Mouse (Mus musculus): Measurements from ENCODE around the gene Fitm1. TPM values are rescaled to one million over a fixed set of nuclear protein-coding genes. Genes with fewer than 3 reads are reported as not detected.

Gene Fitm1
- polyA plus RNA-seq, 1 experiment from 2014 or later: 0.23 TPM

DNA sequence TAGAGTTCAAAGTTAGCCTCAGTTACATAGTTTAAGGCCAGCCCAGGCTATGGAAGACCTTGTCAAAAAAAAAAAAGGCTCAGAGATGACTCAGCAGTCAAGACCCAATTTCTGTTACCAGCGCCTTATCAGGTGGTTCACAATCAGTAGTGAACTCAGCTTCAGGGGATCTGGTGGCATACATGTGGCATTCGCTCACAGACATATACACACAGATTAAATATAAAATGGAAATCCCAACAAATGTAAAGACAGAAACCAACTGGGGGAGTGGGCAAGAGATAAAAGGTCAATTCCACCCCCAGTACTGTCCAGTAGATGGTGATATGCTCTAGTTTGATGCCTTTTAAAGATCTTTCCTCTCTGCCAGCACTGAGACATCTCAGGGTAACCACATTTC lies 10.7 kb downstream of the Fitm1 start:
- WGBS: 97% methylated on average over 2 of the region's 2 CpGs
- H3K4me3 ChIP-seq: no peak overlapping the region
- H3K9me3 ChIP-seq: no peaks in the 10 kb centered on the region
- H3K9ac ChIP-seq: no peak overlapping the region
- no peaks in the 10 kb centered on the region for H3K27me3 ChIP-seq (replicated peaks)
- peaks cover 5% of the 10 kb centered on the region; the same call in 1 of the 2 replicates for H3K36me3 ChIP-seq (replicated peaks)
- no peak overlapping the region for H3K27ac ChIP-seq
- H3K4me2 ChIP-seq: no peak overlapping the region
- peaks cover 21% of the 10 kb centered on the region for H3K4me1 ChIP-seq
- ATAC-seq (replicated peaks): no peak

DNA sequence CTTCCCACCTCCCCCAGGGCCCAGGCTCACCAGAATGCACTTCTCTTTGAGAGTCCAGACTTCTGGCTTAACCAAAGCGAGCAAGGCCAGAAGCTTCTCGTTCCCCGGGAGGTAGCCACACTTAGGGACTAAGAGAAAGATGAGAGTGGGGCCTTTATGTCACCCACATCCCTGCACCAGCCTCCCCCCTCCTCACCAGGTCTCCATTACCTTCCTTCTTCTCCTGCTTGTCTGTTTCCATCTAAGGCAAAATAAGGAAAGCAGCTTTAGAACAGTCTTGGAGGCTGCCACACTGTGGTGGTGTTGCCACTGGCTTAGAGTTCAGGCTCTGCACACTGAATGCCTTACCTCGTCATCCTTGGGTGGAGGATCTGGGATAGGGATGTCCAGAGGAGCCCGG lies 13.9 kb downstream of the Fitm1 start:
- no peak for ATAC-seq (replicated peaks)
- Histone ChIP-seq H3K4me1 (peaks cover 38% of the 10 kb centered on the region), H3K36me3 (replicated peaks) (0 out of 2 replicates have a peak, but pooled peaks cover 2% of the 10 kb centered on the region), H3K4me2 (no peak overlapping the region), H3K9me3 (no peaks in the 10 kb centered on the region), H3K27me3 (replicated peaks) (no peaks in the 10 kb centered on the region), H3K27ac (no peak overlapping the region), H3K9ac (no peak overlapping the region), H3K4me3 (no peak overlapping the region)
- WGBS: 91% methylated on average over 5 of the region's 5 CpGs

DNA sequence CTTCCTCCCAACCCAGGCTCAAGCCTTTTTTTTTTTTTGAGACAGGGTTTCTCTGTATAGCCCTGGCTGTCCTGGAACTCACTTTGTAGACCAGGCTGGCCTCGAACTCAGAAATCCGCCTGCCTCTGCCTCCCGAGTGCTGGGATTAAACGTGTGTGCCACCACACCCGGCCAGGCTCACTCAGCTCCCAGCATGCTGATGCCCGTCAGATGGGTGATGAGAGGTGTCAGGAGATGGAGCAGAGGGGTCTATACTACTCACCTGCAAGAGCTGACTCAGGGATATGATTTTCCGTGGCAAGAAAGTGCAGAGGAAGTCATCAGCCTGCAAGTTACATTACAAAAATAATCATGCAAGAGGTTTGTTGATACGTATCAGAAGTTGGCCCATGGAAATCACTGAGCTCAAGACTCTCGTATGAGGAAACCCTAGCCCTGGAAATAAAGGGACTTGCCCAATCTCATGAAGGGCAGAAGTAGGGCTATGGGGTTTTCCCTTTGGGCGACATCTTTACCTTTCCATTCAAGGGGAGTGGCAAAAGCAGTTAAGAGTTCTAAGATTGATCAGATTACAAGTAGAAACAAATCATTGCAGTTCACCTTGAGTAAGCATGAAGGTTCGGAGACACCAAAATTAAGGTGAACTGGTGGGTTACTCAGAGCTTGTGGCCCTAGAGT lies 14.5 kb downstream of the Fitm1 start:
- H3K36me3 ChIP-seq (replicated peaks): 0 out of 2 replicates have a peak, but pooled peaks cover 3% of the 10 kb centered on the region
- 88% methylated on average over 11 of the region's 11 CpGs for WGBS
- peak overlapping the region; percentile 96 for H3K4me2 ChIP-seq
- H3K9ac ChIP-seq: peak overlapping the region; percentile 91
- no peaks in the 10 kb centered on the region for H3K27me3 ChIP-seq (replicated peaks)
- peak overlapping the region; percentile 90; the same call in 1 of the 2 replicates for H3K27ac ChIP-seq
- ATAC-seq (replicated peaks): no peak
- no peaks in the 10 kb centered on the region for H3K9me3 ChIP-seq
- peaks cover 33% of the 10 kb centered on the region for H3K4me1 ChIP-seq
- peak overlapping the region; percentile 85 for H3K4me3 ChIP-seq

GRCm38 (mm10) chr14:55590748-55591330 lies 15.4 kb downstream of the Fitm1 start, which contains the start of gene Psme2:
TSS of gene Psme2 (minus strand) at chr14:55591113.
- no peaks in the 10 kb centered on the region for H3K9me3 ChIP-seq
- peaks cover 9% of the 10 kb centered on the region; the same call in 1 of the 2 replicates for H3K36me3 ChIP-seq (replicated peaks)
- peak within 1 kb of the TSS; percentile 91 for H3K9ac ChIP-seq
- H3K4me1 ChIP-seq: peaks cover 34% of the 10 kb centered on the region
- WGBS: under 1% methylated on average over 22 of the region's 22 CpGs
- H3K4me3 ChIP-seq: peak within 1 kb of the TSS; percentile 85
- H3K4me2 ChIP-seq: peak within 1 kb of the TSS; percentile 96
- no peaks in the 10 kb centered on the region for H3K27me3 ChIP-seq (replicated peaks)
- peak; percentile 96 for ATAC-seq (replicated peaks)
- peak within 1 kb of the TSS; percentile 90 for H3K27ac ChIP-seq

DNA sequence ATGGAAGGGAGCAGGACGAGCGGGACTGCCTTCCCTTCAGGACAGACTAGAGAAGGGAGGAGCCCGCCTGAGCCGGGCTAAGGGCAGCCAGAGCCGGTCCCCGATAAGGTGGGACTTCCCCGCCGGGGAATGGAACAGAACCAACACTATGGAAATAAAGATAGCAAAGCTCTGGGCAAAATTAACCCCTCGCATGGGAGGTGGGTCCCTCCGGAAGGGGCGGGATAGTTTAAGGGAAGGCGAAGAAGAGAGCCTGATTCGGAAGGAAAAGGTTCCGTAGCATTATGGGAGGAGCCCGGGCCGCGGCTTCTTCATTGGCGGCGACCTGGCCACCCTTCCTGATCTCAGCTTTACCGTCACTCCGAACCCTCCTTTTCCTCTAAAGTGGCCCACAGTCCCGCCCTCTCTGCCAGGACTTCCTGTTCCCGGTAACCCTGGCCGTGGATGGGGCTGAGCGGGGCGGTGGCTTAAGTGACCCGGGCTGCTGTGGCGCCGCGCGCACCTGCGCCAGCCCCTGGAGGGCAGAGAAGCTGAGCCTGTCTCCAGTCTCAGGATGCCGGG lies 16.0 kb downstream of the Fitm1 start, which contains the start of gene Rnf31:
Rnf31 (plus strand) TSS at position 378 of the 561 bp plus-strand sequence.
- H3K9me3 ChIP-seq: no peaks in the 10 kb centered on the region
- peaks cover 15% of the 10 kb centered on the region; the same call in 1 of the 2 replicates for H3K36me3 ChIP-seq (replicated peaks)
- ATAC-seq (replicated peaks): peak; percentile 92
- peak within 1 kb of the TSS; percentile 90 for H3K27ac ChIP-seq
- peak within 1 kb of the TSS; percentile 96 for H3K4me2 ChIP-seq
- H3K9ac ChIP-seq: peak within 1 kb of the TSS; percentile 91
- peaks cover 38% of the 10 kb centered on the region for H3K4me1 ChIP-seq
- no peaks in the 10 kb centered on the region for H3K27me3 ChIP-seq (replicated peaks)
- under 1% methylated on average over 33 of the region's 33 CpGs for WGBS
- H3K4me3 ChIP-seq: peak within 1 kb of the TSS; percentile 85

DNA sequence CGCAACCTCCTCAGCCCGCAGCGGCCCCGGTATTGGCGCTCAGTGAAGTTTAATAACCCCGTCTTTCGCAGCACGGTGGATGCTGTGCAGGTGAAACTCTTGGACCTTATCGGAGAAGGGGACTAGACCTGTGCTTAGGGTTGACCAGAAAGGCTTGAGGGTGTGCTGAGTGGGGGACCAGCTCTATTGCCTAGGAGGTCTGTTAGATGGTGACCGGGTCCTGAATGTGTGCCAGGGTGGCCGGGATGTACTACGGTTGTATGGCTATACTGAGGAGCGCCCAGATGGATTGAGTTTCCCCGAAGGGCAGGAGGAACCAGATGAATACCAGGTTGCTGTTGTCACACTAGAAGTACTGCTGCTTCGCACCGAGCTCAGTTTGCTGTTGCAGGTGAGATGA lies 16.8 kb downstream of the Fitm1 start:
- WGBS: 7% methylated on average over 16 of the region's 16 CpGs
- no peaks in the 10 kb centered on the region for H3K27me3 ChIP-seq (replicated peaks)
- peak overlapping the region; percentile 85 for H3K4me3 ChIP-seq
- H3K9me3 ChIP-seq: no peaks in the 10 kb centered on the region
- no peak for ATAC-seq (replicated peaks)
- H3K4me2 ChIP-seq: peak overlapping the region; percentile 96
- peak overlapping the region; percentile 91 for H3K9ac ChIP-seq
- H3K36me3 ChIP-seq (replicated peaks): peaks cover 21% of the 10 kb centered on the region
- H3K4me1 ChIP-seq: peaks cover 38% of the 10 kb centered on the region
- H3K27ac ChIP-seq: no peak overlapping the region

GRCm38 (mm10) chr14:55596036-55596690 lies 20.7 kb downstream of the Fitm1 start:
- no peak overlapping the region for H3K4me2 ChIP-seq
- H3K4me3 ChIP-seq: no peak overlapping the region
- WGBS: 72% methylated on average over 13 of the region's 13 CpGs
- no peak for ATAC-seq (replicated peaks)
- H3K36me3 ChIP-seq (replicated peaks): peaks cover 54% of the 10 kb centered on the region
- H3K9me3 ChIP-seq: no peaks in the 10 kb centered on the region
- peaks cover 24% of the 10 kb centered on the region for H3K4me1 ChIP-seq
- H3K27ac ChIP-seq: no peak overlapping the region
- H3K9ac ChIP-seq: no peak overlapping the region
- H3K27me3 ChIP-seq (replicated peaks): no peaks in the 10 kb centered on the region

DNA sequence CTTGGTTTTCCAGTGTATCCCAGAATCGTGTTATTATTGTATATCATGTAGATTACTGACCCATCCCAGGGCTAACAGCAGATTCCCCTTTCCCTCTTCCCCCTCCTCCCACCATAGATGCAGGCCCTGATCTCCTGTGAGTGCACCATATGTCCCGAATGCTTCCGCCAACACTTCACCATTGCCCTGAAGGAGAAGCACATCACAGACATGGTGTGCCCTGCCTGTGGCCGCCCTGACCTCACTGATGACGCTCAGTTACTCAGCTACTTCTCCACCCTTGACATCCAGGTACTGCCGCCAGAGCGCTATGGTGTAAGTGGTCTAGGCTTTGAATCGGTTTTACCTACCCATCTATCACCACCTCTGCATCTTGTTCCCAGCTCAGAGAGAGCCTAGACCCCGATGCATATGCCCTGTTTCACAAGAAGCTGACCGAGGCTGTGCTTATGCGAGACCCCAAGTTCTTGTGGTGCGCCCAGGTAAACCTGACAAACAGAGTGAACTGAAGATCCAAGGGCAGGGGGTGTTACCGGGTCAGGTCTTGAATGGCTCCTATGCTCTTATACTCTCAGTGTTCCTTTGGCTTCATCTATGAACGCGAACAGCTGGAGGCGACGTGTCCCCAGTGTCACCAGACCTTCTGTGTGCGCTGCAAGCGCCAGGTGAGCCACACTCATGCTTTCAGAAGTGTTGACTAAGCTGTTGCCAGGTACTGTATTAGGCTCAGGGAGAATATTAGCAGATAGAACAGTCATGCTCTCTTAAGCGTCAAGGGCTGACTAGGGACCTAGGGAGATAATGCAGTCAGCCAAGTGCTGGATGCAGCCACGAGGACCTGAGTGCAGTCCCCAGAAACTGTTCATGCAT lies 23.3 kb downstream of the Fitm1 start:
- no peak for ATAC-seq (replicated peaks)
- WGBS: 94% methylated on average over 21 of the region's 21 CpGs
- peaks cover 70% of the 10 kb centered on the region for H3K36me3 ChIP-seq (replicated peaks)
- peaks cover 11% of the 10 kb centered on the region for H3K4me1 ChIP-seq
- no peak overlapping the region for H3K27ac ChIP-seq
- no peak overlapping the region for H3K4me3 ChIP-seq
- no peaks in the 10 kb centered on the region for H3K9me3 ChIP-seq
- H3K9ac ChIP-seq: no peak overlapping the region
- no peaks in the 10 kb centered on the region for H3K27me3 ChIP-seq (replicated peaks)
- H3K4me2 ChIP-seq: no peak overlapping the region

DNA sequence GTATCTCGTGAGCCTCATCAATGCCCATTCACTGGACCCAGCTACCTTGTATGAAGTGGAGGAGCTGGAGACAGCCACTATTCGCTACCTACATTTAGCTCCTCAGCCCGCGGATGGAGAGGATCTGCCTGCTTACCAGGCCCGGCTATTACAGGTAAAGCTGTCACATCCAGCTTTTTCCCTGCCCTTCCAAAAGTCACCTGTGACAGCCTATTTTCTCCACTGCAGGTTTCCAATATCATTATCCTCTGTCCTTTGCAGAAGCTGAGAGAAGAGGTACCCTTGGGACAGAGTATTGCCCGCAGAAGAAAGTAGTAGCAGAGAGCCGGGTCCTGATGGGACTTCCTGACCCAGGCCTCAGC lies 27.8 kb downstream of the Fitm1 start, which contains the start of gene Irf9:
Irf9 (plus strand) TSS at position 301 of the 362 bp plus-strand sequence.
- ATAC-seq (replicated peaks): no peak; the same call in 1 of the 2 replicates
- 87% methylated on average over 7 of the region's 7 CpGs for WGBS
- H3K36me3 ChIP-seq (replicated peaks): peaks cover 59% of the 10 kb centered on the region
- H3K27me3 ChIP-seq (replicated peaks): no peaks in the 10 kb centered on the region
- H3K9me3 ChIP-seq: no peaks in the 10 kb centered on the region
- H3K9ac ChIP-seq: 0 out of 2 replicates have a peak within 1 kb of the TSS, but pooled peaks have one; percentile 2
- 0 out of 2 replicates have a peak within 1 kb of the TSS, but pooled peaks have one; percentile 38 for H3K27ac ChIP-seq
- peak within 1 kb of the TSS; percentile 41 for H3K4me2 ChIP-seq
- peaks cover 8% of the 10 kb centered on the region for H3K4me1 ChIP-seq
- H3K4me3 ChIP-seq: peak within 1 kb of the TSS; percentile 26

GRCm38 (mm10) chr14:55603633-55604576 lies 28.5 kb downstream of the Fitm1 start:
- Histone ChIP-seq H3K27me3 (replicated peaks) (no peaks in the 10 kb centered on the region), H3K9me3 (no peaks in the 10 kb centered on the region), H3K27ac (0 out of 2 replicates have a peak overlapping the region, but pooled peaks have one; percentile 38), H3K9ac (0 out of 2 replicates have a peak overlapping the region, but pooled peaks have one; percentile 2), H3K4me2 (peak overlapping the region; percentile 41), H3K36me3 (replicated peaks) (peaks cover 58% of the 10 kb centered on the region), H3K4me3 (peak overlapping the region; percentile 26), H3K4me1 (peaks cover 8% of the 10 kb centered on the region)
- WGBS: 22% methylated on average over 19 of the region's 19 CpGs
- peak; percentile 90 for ATAC-seq (replicated peaks)

Data from midbrain, embryonic 15.5 days (tissue).